Mouse (Mus musculus) midbrain, embryonic 10.5 days (tissue): ENCODE results near the gene Iqce. TPM values are rescaled to one million over a fixed set of nuclear protein-coding genes. Genes with fewer than 3 reads are reported as not detected.
A peak's percentile ranks its signal among the peaks of the same experiment; 100 is the strongest.

Experiments
- DNase-seq: peaks from one replicate; pipeline ENCODE4 v3.0.0-alpha.2; 2017; ENCODE audit warnings: low spot score
- H3K27ac ChIP-seq: fragments of 300-500 bp; sonication (generic); replicated peaks from 2 replicates; pipeline ENCODE4 v1.5.1; 2016; ENCODE audit warnings: mild to moderate bottlenecking
- H3K27me3 ChIP-seq: fragments of 300-500 bp; sonication (generic); 2 replicates; pipeline ENCODE4 v1.6.1; 2016; ENCODE audit warnings: low read depth, mild to moderate bottlenecking; ENCODE audit not compliant: poor library complexity, severe bottlenecking
- H3K36me3 ChIP-seq: fragments of 300-500 bp; sonication (generic); 2 replicates; pipeline ENCODE4 v1.6.1; 2016; ENCODE audit warnings: mild to moderate bottlenecking, moderate library complexity
- H3K4me1 ChIP-seq: fragments of 300-500 bp; sonication (generic); 2 replicates; pipeline ENCODE4 v1.6.1; 2016
- H3K4me3 ChIP-seq: fragments of 300-500 bp; sonication (generic); 2 replicates; pipeline ENCODE4 v1.5.1; 2016; ENCODE audit warnings: mild to moderate bottlenecking, moderate library complexity
- H3K9me3 ChIP-seq: fragments of 300-500 bp; sonication (generic); replicated peaks from 2 replicates; pipeline ENCODE4 v1.6.1; 2016; ENCODE audit warnings: mild to moderate bottlenecking
- WGBS: fragments of 180-500 bp; shearing (Covaris S2); methylation state at CpG from one replicate; pipeline ENCODE4 v1.1.7; 2016; 5-methylcytosine and 5-hydroxymethylcytosine counted together
- polyA plus RNA-seq: library from polyadenylated mRNA; unstranded; fragments of >200 nt; fragmentation: Nextera tagmentation; extraction: Ambion mirVana; gene quantifications from 2 replicates; pipeline ENCODE4 v1.2.1, GENCODE M21; 2016

Iqce gene
- 23.6 and 27.6 TPM in 2 replicates for polyA plus RNA-seq

DNA sequence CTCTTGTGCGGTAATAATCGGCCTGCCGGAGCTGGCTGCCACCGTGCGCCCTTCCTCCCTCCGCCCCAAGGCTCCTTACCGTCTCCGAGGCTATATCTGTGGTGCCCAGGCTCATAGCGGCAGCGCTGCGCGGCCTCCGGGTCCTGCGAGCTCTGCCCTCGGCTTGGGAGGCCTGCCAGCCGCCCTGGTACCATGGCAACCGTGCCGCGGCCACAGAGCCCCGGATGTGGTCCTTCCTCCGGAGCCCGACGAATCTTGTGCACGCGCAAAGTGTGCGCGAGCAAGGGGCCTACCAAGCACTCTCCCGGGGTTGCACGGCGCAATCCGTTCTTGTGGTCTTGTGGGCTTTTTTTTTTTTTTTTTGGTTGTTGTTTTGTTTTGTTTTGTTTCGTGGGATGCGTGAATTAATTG, at the start of gene Iqce:
Iqce (minus strand) TSS at position 276 of the 411 bp plus-strand sequence.
- H3K27me3 ChIP-seq: no peaks in the 10 kb centered on the region
- no peaks in the 10 kb centered on the region for H3K9me3 ChIP-seq
- peaks cover 64% of the 10 kb centered on the region for H3K4me1 ChIP-seq
- H3K27ac ChIP-seq: peak within 1 kb of the TSS; percentile 94
- WGBS: under 1% methylated on average over 33 of the region's 33 CpGs
- DNase-seq: peak; percentile 96
- peak within 1 kb of the TSS; percentile 85 for H3K4me3 ChIP-seq
- H3K36me3 ChIP-seq: peaks cover 30% of the 10 kb centered on the region

- H3K4me1 ChIP-seq: peaks cover 15% of the 10 kb centered on the region
- no peak for DNase-seq
- no peak overlapping the region for H3K27ac ChIP-seq
- 0% methylated on average over 1 of the region's 2 CpGs for WGBS
- no peak overlapping the region for H3K4me3 ChIP-seq
- peaks cover 9% of the 10 kb centered on the region for H3K9me3 ChIP-seq
- peaks cover 5% of the 10 kb centered on the region; the same call in 1 of the 2 replicates for H3K36me3 ChIP-seq
- H3K27me3 ChIP-seq: no peaks in the 10 kb centered on the region
These were observed 48.7 kb upstream of the Iqce start for GRCm38 (mm10) chr5:140750925-140751324.

GRCm38 (mm10) chr5:140749062-140749875, 47.1 kb upstream of the Iqce start:
- 0 out of 2 replicates have a peak, but pooled peaks cover 5% of the 10 kb centered on the region for H3K36me3 ChIP-seq
- H3K4me1 ChIP-seq: peaks cover 15% of the 10 kb centered on the region
- peak overlapping the region; percentile 49 for H3K4me3 ChIP-seq
- peaks cover 9% of the 10 kb centered on the region for H3K9me3 ChIP-seq
- peak; percentile 79 for DNase-seq
- WGBS: 17% methylated on average over 12 of the region's 12 CpGs
- H3K27ac ChIP-seq: peak overlapping the region; percentile 88
- no peaks in the 10 kb centered on the region for H3K27me3 ChIP-seq

GRCm38 (mm10) chr5:140748425-140748824, 46.2 kb upstream of the Iqce start:
- 89% methylated on average over 10 of the region's 10 CpGs for WGBS
- Histone ChIP-seq H3K27me3 (no peaks in the 10 kb centered on the region), H3K9me3 (peaks cover 9% of the 10 kb centered on the region), H3K27ac (peak overlapping the region; percentile 88; the same call in 1 of the 2 replicates), H3K4me1 (peaks cover 15% of the 10 kb centered on the region), H3K36me3 (0 out of 2 replicates have a peak, but pooled peaks cover 5% of the 10 kb centered on the region), H3K4me3 (no peak overlapping the region)
- DNase-seq: no peak

GRCm38 (mm10) chr5:140743706-140744131, 41.5 kb upstream of the Iqce start:
- Histone ChIP-seq H3K4me1 (peaks cover 6% of the 10 kb centered on the region), H3K36me3 (no peaks in the 10 kb centered on the region), H3K27me3 (no peaks in the 10 kb centered on the region), H3K4me3 (no peak overlapping the region), H3K27ac (no peak overlapping the region), H3K9me3 (no peaks in the 10 kb centered on the region)
- DNase-seq: peak; percentile 26
- 35% methylated on average over 12 of the region's 12 CpGs for WGBS

DNA sequence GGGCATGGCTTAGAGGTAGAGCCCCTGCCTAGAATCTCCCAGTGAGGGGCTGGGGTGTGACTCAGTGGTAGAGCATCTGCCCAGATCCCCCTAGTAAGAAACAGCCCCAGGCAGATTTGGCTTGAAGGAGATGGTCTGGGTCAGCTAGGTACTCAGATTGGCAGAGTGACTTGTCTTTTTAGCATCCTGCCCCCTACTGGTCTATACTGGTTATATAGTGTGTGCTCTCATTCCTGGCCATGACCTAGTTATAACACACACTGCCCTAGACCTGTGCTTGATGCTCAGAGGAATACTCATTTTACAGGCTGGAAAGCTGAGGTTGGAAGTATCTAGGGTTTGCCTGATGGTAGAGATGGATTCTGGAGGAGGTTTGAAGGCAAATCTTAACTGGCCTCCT, 39.7 kb upstream of the Iqce start:
- Histone ChIP-seq H3K4me3 (no peak overlapping the region), H3K4me1 (no peaks in the 10 kb centered on the region), H3K9me3 (no peaks in the 10 kb centered on the region), H3K36me3 (no peaks in the 10 kb centered on the region), H3K27me3 (peaks cover 8% of the 10 kb centered on the region), H3K27ac (no peak overlapping the region)
- DNase-seq: no peak

DNA sequence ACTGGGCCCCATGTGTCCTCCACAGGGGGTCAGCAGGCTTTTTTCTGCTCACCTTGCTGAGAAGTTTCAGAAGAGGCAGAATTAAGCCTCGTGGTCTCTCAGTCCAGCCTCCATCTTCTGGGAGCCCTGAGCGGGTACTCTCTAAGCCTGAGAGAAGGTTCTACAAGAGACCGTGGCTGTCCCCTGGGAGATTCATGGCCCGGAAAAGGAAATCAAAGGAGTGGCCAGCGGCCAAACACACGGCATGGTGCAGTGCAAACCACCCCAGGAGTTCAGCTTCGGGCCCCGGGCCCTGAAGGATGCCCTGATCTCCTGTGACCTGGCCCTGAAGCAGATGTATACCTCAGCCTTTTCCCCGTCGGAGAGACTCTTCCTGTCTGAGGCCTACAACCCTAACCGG, 38.9 kb upstream of the Iqce start:
- H3K9me3 ChIP-seq: peaks cover 5% of the 10 kb centered on the region; the same call in 1 of the 2 replicates
- peaks cover 17% of the 10 kb centered on the region for H3K27me3 ChIP-seq
- 82% methylated on average over 11 of the region's 11 CpGs for WGBS
- peaks cover 2% of the 10 kb centered on the region for H3K4me1 ChIP-seq
- no peak overlapping the region for H3K27ac ChIP-seq
- no peak overlapping the region for H3K4me3 ChIP-seq
- DNase-seq: no peak
- H3K36me3 ChIP-seq: no peaks in the 10 kb centered on the region

DNA sequence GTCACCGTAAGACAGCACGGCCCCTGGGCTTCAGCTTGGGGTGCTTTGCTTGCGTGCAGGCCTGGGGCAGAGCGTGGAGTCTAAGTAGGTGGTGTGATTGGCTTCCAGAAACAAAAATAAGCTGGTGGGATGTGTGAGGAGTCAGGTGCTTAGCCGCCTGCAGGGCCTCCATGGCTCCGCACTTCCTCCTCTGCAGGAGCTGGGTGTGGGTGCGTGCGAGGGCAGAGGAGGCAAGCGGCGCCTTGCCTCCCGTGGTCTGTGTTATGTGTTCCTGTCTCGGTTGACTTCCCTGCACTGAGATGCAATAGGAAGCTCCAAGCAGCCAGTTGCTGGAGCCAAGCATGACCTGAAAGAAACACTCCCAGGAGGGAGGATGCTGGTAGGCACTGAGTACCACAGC, 37.6 kb upstream of the Iqce start:
- H3K4me3 ChIP-seq: no peak overlapping the region
- peaks cover 5% of the 10 kb centered on the region; the same call in 1 of the 2 replicates for H3K9me3 ChIP-seq
- peaks cover 29% of the 10 kb centered on the region for H3K27me3 ChIP-seq
- no peak for DNase-seq
- 83% methylated on average over 12 of the region's 12 CpGs for WGBS
- H3K27ac ChIP-seq: no peak overlapping the region
- no peaks in the 10 kb centered on the region for H3K36me3 ChIP-seq
- peaks cover 13% of the 10 kb centered on the region for H3K4me1 ChIP-seq

DNA sequence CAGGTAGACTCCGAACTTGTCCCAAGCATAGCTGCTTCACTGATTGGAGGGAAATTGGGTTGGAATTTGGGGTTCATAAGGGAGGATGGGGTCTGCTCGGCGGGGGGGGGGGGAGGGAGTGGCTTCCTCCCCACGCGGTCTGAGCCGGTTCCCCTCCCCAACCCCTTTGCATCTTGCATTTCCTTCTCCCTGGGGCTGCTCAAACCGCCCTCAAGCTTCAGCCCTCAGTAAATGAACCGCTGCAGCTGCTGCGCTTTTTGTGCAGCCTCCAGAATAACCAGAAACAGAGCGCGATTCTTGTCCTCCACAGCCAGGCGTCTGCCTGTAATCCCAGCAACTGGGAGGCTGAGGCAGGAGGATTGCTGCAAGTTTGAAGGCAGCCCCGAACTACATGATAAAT, 34.0 kb upstream of the Iqce start:
- 23% methylated on average over 13 of the region's 13 CpGs for WGBS
- H3K4me3 ChIP-seq: no peak overlapping the region

DNA sequence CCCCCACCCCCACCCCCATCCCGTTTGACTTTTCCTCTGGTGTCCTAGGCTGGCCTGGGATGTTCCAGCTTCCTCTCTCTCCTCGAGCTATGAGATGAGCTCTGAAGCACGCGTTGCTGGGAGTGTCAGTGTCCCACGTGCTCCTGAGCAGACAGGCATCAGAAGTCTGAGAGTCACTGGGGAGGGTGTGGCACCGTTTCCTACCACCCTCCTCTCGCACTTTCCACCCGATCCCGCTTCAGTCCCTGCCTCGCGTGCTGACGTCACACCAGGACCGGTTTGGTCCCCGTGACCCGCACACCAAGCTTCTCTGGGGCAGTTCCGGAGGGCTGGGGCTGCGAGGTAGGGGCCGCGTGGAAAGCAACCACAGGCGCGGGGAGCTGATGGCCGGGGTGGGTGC, 33.1 kb upstream of the Iqce start:
- peaks cover 38% of the 10 kb centered on the region for H3K27me3 ChIP-seq

More for the DNA sequence above, 34.0 kb upstream of the Iqce start:
- H3K4me1 ChIP-seq: peaks cover 13% of the 10 kb centered on the region
- H3K27ac ChIP-seq: no peak overlapping the region
- H3K36me3 ChIP-seq: no peaks in the 10 kb centered on the region
- peaks cover 38% of the 10 kb centered on the region for H3K27me3 ChIP-seq
- H3K9me3 ChIP-seq: peaks cover 5% of the 10 kb centered on the region; the same call in 1 of the 2 replicates
- no peak for DNase-seq

GRCm38 (mm10) chr5:140733336-140733735, 31.2 kb upstream of the Iqce start:
- H3K9me3 ChIP-seq: peaks cover 5% of the 10 kb centered on the region; the same call in 1 of the 2 replicates
- 84% methylated on average over 3 of the region's 3 CpGs for WGBS

More for the DNA sequence above, 33.1 kb upstream of the Iqce start:
- DNase-seq: peak; percentile 40
- Histone ChIP-seq H3K9me3 (peaks cover 5% of the 10 kb centered on the region; the same call in 1 of the 2 replicates), H3K36me3 (no peaks in the 10 kb centered on the region), H3K4me3 (peak overlapping the region; percentile 50), H3K4me1 (peaks cover 13% of the 10 kb centered on the region), H3K27ac (0 out of 2 replicates have a peak overlapping the region, but pooled peaks have one; percentile 49)
- under 1% methylated on average over 22 of the region's 22 CpGs for WGBS

DNA sequence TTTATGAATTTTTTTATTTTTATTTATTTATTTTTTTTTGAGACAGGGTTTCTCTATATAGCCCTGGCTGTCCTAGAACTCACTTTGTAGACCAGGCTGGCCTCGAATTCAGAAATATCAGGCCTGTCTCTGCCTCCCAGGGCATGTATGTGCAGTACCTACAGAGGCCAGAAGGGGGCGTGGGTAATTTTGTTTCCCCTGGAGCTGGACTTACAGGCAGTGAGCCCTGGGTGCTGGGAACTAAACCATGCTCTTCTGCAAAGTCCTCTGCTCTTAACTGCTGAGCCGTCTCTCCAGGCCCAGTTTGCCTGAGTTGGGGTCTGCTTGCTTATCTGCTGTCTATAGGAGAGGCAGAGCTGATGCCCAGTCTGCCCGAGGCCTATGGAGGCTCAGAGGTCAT, 30.0 kb upstream of the Iqce start:
- DNase-seq: no peak
- 69% methylated on average over 4 of the region's 4 CpGs for WGBS

More at GRCm38 (mm10) chr5:140733336-140733735, 31.2 kb upstream of the Iqce start:
- peaks cover 38% of the 10 kb centered on the region for H3K27me3 ChIP-seq
- H3K4me1 ChIP-seq: peaks cover 13% of the 10 kb centered on the region
- no peaks in the 10 kb centered on the region for H3K36me3 ChIP-seq
- no peak for DNase-seq
- no peak overlapping the region for H3K4me3 ChIP-seq
- no peak overlapping the region for H3K27ac ChIP-seq

More for the DNA sequence above, 30.0 kb upstream of the Iqce start:
- H3K4me1 ChIP-seq: peaks cover 13% of the 10 kb centered on the region
- H3K27ac ChIP-seq: no peak overlapping the region
- H3K36me3 ChIP-seq: no peaks in the 10 kb centered on the region
- H3K9me3 ChIP-seq: peaks cover 5% of the 10 kb centered on the region; the same call in 1 of the 2 replicates
- no peak overlapping the region for H3K4me3 ChIP-seq
- H3K27me3 ChIP-seq: peaks cover 33% of the 10 kb centered on the region
